Mouse (Mus musculus) neural tube, embryonic 10.5 days (tissue): ENCODE measurements around the gene Gm10337.

Source experiments
- DNase-seq: peaks from one replicate; pipeline ENCODE4 v3.0.0-alpha.2; 2017; ENCODE audit warnings: low spot score; ENCODE audit errors: extremely low spot score

Gene Gm10337

GRCm38 (mm10) chr15:102547478-102547877, 44.0 kb downstream of the Gm10337 start:
- DNase-seq, result no peak

GRCm38 (mm10) chr15:102552599-102552998, 49.1 kb downstream of the Gm10337 start:
- no peak for DNase-seq
